ENCODE assay signal across 8 mouse cellular contexts in the genomic region with DNA sequence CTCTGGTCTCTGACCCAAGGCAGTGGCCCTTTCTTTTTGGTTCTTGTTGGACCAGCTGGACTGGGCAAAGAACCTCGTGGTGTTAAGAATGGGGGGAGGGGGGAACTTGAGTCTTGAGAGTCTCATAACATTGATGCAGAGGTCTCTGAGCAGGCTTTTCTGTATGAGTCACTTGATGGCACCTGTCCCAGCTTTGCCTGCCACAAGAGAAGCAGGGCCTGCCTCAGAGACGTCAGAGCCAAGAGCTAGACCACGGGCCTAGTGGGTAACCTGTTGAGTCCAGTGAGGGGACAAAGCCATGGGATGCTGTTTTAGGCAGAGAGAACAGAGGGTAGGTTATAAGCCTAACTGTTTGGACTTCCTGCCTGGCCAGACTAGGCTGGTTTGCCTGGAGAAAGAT. TPM values are rescaled to one million over a fixed set of nuclear protein-coding genes. Genes with fewer than 3 reads are reported as not detected.
DNase-seq lines count a peak whose midpoint lies in the region; ATAC-seq and TF ChIP-seq lines count a peak whose summit lies in the region.

No protein-coding gene starts in this region.

- no peaks in the 10 kb centered on the region for H3K9me3 ChIP-seq in heart, embryonic 15.5 days (replicated peaks)
- H3K9me3 ChIP-seq in liver, embryonic 14.5 days (ENCODE audit: control insufficient read depth, low read length) = no peaks in the 10 kb centered on the region
- H3K9me3 ChIP-seq in neural tube, embryonic 14.5 days (ENCODE audit: control insufficient read depth, low read length) = no peaks in the 10 kb centered on the region

- H3K36me3 ChIP-seq in heart, embryonic 15.5 days = peaks cover 31% of the 10 kb centered on the region
- peaks cover 40% of the 10 kb centered on the region for H3K36me3 ChIP-seq in liver, embryonic 14.5 days (replicated peaks; ENCODE audit: control insufficient read depth, insufficient read depth, low read depth)
- H3K36me3 ChIP-seq in neural tube, embryonic 14.5 days (ENCODE audit: control insufficient read depth, insufficient read depth, low read length) = peaks cover 34% of the 10 kb centered on the region

- H3K4me3 ChIP-seq in heart, embryonic 15.5 days = peak overlapping the region; percentile 80
- H3K4me3 ChIP-seq in liver, embryonic 14.5 days (ENCODE audit: insufficient read depth in 1 of 2, low read depth in 2 of 2, low read length in 2 of 2) = peak overlapping the region; percentile 77 to 81
- H3K4me3 ChIP-seq in neural tube, embryonic 14.5 days (ENCODE audit: low read depth, low read length) = peak overlapping the region; percentile 79

- peak overlapping the region; percentile 99 for H3K27ac ChIP-seq in heart, embryonic 15.5 days
- H3K27ac ChIP-seq in liver, embryonic 14.5 days = peak overlapping the region; percentile 49
- H3K27ac ChIP-seq in neural tube, embryonic 14.5 days (ENCODE audit: low read depth, low read length) = no peak overlapping the region; the same call in 1 of the 2 replicates

- TF ChIP-seq CTCF in liver, embryonic 14.5 days (IDR thresholded peaks at IDR 0.05; ENCODE audit: low read depth) = no peak

- 8% methylated on average over 3 of the region's 3 CpGs for WGBS in heart, embryonic 15.5 days
- 11% methylated on average over 3 of the region's 3 CpGs for WGBS in liver, embryonic 14.5 days (ENCODE audit: insufficient replicate concordance)
- WGBS in neural tube, embryonic 14.5 days = 0% methylated on average over 3 of the region's 3 CpGs

- H3K4me1 ChIP-seq in heart, embryonic 15.5 days (replicated peaks) = peaks cover 74% of the 10 kb centered on the region
- peaks cover 45 to 67% of the 10 kb centered on the region in 2 experiments for H3K4me1 ChIP-seq in liver, embryonic 14.5 days (replicated peaks; ENCODE audit: control insufficient read depth in 2 of 2, insufficient read depth in 2 of 2, low read length in 1 of 2)
- peaks cover 54% of the 10 kb centered on the region for H3K4me1 ChIP-seq in neural tube, embryonic 14.5 days (ENCODE audit: control insufficient read depth, insufficient read depth, low read length)

- peak; percentile 89 for DNase-seq in adrenal gland, adult 2 months
- DNase-seq in adrenal gland, postnatal 4 days (ENCODE audit: low spot score in 2 of 2) = no peak
- DNase-seq in CD4-positive helper T cell, adult 2 months (ENCODE audit: low read depth, low spot score) = peak; percentile 57
- peak; percentile 69 to 70 for DNase-seq in cerebellum, postnatal 10 days
- DNase-seq in liver, embryonic 14.5 days (ENCODE audit: low read depth in 3 of 3, low spot score in 3 of 3) = no peak
- DNase-seq in spleen, postnatal 14 days (ENCODE audit: low spot score in 2 of 2) = no peak

- peak overlapping the region; percentile 94 for H3K4me2 ChIP-seq in heart, embryonic 15.5 days
- peak overlapping the region; percentile 89 for H3K4me2 ChIP-seq in liver, embryonic 14.5 days (ENCODE audit: low read depth)
- H3K4me2 ChIP-seq in neural tube, embryonic 14.5 days (ENCODE audit: low read depth, low read length) = peak overlapping the region; percentile 95

- no peak for TF ChIP-seq EP300 in liver, embryonic 14.5 days (IDR thresholded peaks at IDR 0.05; ENCODE audit: low read depth)

- peak overlapping the region; percentile 70 for H3K9ac ChIP-seq in heart, embryonic 15.5 days
- H3K9ac ChIP-seq in liver, embryonic 14.5 days (replicated peaks) = peak overlapping the region; percentile 83
- H3K9ac ChIP-seq in neural tube, embryonic 14.5 days (replicated peaks; ENCODE audit: low read depth, low read length) = peak overlapping the region; percentile 93

- no peak for ATAC-seq in heart, embryonic 15.5 days (replicated peaks; ENCODE audit: insufficient number of reproducible peaks, insufficient read depth, low FRiP score, low read depth)
- ATAC-seq in liver, embryonic 14.5 days (ENCODE audit: insufficient read depth) = no peak
- ATAC-seq in neural tube, embryonic 14.5 days (ENCODE audit: low read depth) = no peak

- no peaks in the 10 kb centered on the region for H3K27me3 ChIP-seq in heart, embryonic 15.5 days
- H3K27me3 ChIP-seq in liver, embryonic 14.5 days (ENCODE audit: control insufficient read depth, insufficient read depth, low read length) = no peaks in the 10 kb centered on the region
- no peaks in the 10 kb centered on the region for H3K27me3 ChIP-seq in neural tube, embryonic 14.5 days (ENCODE audit: control insufficient read depth, insufficient read depth, low read length)

RNA-seq across cellular contexts. Expression of a gene that starts 1.8 kb away (rescaled TPM):
- 1,000 to 10,000 TPM in 1 of 2 experiments, 100 to 1,000 TPM in 1; 845 to 1,065 TPM for total RNA-seq in adrenal gland, adult 2 months (2021)
- 432 and 748 TPM in 2 replicates for polyA plus RNA-seq in adrenal gland, adult 2 months (2012; rRNA removed)
- 100 to 1,000 TPM; 412 to 445 TPM for total RNA-seq in adrenal gland, postnatal 4 days (2021)
- polyA plus RNA-seq in heart, embryonic 15.5 days (2015; fragmentation: Nextera tagmentation; extraction: Ambion mirVana) = 131 and 164 TPM in 2 replicates
- 84.0 and 116 TPM in 2 replicates for polyA plus RNA-seq in liver, embryonic 14.5 days (2012; rRNA removed)
- polyA plus RNA-seq in liver, embryonic 14.5 days (2014; fragmentation: Nextera tagmentation; extraction: Ambion mirVana) = 80.4 and 95.4 TPM in 2 replicates
- polyA plus RNA-seq in neural tube, embryonic 14.5 days (2014; fragmentation: Nextera tagmentation; extraction: Ambion mirVana) = 293 and 373 TPM in 2 replicates

RNA-seq across cellular contexts. Expression of a gene that starts 37.6 kb away (rescaled TPM):
- total RNA-seq in adrenal gland, adult 2 months (2021) = 1 to 10 TPM; 5.4 to 9.3 TPM
- 0.19 and 0.29 TPM in 2 replicates for polyA plus RNA-seq in adrenal gland, adult 2 months (2012; rRNA removed)
- total RNA-seq in adrenal gland, postnatal 4 days (2021) = 1 to 10 TPM; 2.0 to 2.2 TPM
- 2.5 TPM in 2 replicates for polyA plus RNA-seq in heart, embryonic 15.5 days (2015; fragmentation: Nextera tagmentation; extraction: Ambion mirVana)
- 0.04 and 0.08 TPM in 2 replicates for polyA plus RNA-seq in liver, embryonic 14.5 days (2012; rRNA removed)
- polyA plus RNA-seq in liver, embryonic 14.5 days (2014; fragmentation: Nextera tagmentation; extraction: Ambion mirVana) = 0.09 TPM in 1 of 2 replicates, not detected in the other
- polyA plus RNA-seq in neural tube, embryonic 14.5 days (2014; fragmentation: Nextera tagmentation; extraction: Ambion mirVana) = 0.13 and 0.15 TPM in 2 replicates

Comparison
In these comparisons a context has a peak if more than half of its experiments do, and no peak if none do; other contexts are left out.
1. DNase-seq: peak in adrenal gland, adult 2 months (single experiment), CD4-positive helper T cell, adult 2 months (single experiment) and cerebellum, postnatal 10 days (2 of 2); none in adrenal gland, postnatal 4 days (0 of 2), liver, embryonic 14.5 days (0 of 3) and spleen, postnatal 14 days (0 of 2).
2. Peak in every context shown above with its lines, with median percentiles within 50 percentile points of each other: H3K4me2 ChIP-seq, H3K4me3 ChIP-seq and H3K9ac ChIP-seq.